Mouse (Mus musculus): ENCODE results near the gene Cd274.

The Cd274 gene

GRCm38 (mm10) chr19:29366969-29367622 is at the start of gene Cd274, which contains the start of gene Plgrkt:
Gene Cd274, plus strand, starts transcription at chr19:29367455.
Gene Plgrkt, minus strand, starts transcription at chr19:29367390.
- DNase-seq (ENCODE audit: low spot score): peak; percentile 75

GRCm38 (mm10) chr19:29323416-29324049 is 43.7 kb upstream of the Cd274 start:
- DNase-seq (ENCODE audit: low spot score): no peak

GRCm38 (mm10) chr19:29325053-29325851 is 42.0 kb upstream of the Cd274 start, which contains the start of gene Insl6:
Gene Insl6, minus strand, starts transcription at chr19:29325356.
- DNase-seq (ENCODE audit: low spot score): peak; percentile 76

- DNase-seq (ENCODE audit: low spot score): no peak
Observed at GRCm38 (mm10) chr19:29325852-29326180, 41.4 kb upstream of the Cd274 start.

GRCm38 (mm10) chr19:29326396-29326795 is 40.9 kb upstream of the Cd274 start:
- DNase-seq (ENCODE audit: low spot score): no peak

- DNase-seq (ENCODE audit: low spot score): no peak
Observed at GRCm38 (mm10) chr19:29326822-29327552, 40.3 kb upstream of the Cd274 start.

GRCm38 (mm10) chr19:29334068-29334745 is 33.0 kb upstream of the Cd274 start, which contains the start of gene Rln1:
Gene Rln1, minus strand, starts transcription at chr19:29334670.
- DNase-seq (ENCODE audit: low spot score): peak; percentile 59

- DNase-seq (ENCODE audit: low spot score): no peak
Observed at GRCm38 (mm10) chr19:29336624-29337023, 30.6 kb upstream of the Cd274 start.

GRCm38 (mm10) chr19:29341029-29341428 is 26.2 kb upstream of the Cd274 start:
- no peak for DNase-seq (ENCODE audit: low spot score)

GRCm38 (mm10) chr19:29342281-29342680 is 25.0 kb upstream of the Cd274 start:
- DNase-seq (ENCODE audit: low spot score): no peak

GRCm38 (mm10) chr19:29344868-29345267 is 22.4 kb upstream of the Cd274 start:
- no peak for DNase-seq (ENCODE audit: low spot score)

GRCm38 (mm10) chr19:29345636-29346035 is 21.6 kb upstream of the Cd274 start:
- DNase-seq (ENCODE audit: low spot score): no peak

GRCm38 (mm10) chr19:29350991-29351390 is 16.3 kb upstream of the Cd274 start:
- no peak for DNase-seq (ENCODE audit: low spot score)

- peak; percentile 93 for DNase-seq (ENCODE audit: low spot score)
Observed at GRCm38 (mm10) chr19:29354895-29355877, 12.1 kb upstream of the Cd274 start.

GRCm38 (mm10) chr19:29356281-29356680 is 11.0 kb upstream of the Cd274 start:
- DNase-seq (ENCODE audit: low spot score): no peak

- no peak for DNase-seq (ENCODE audit: low spot score)
Observed at GRCm38 (mm10) chr19:29360251-29360650, 7.0 kb upstream of the Cd274 start.

- DNase-seq (ENCODE audit: low spot score): peak; percentile 94
Observed at GRCm38 (mm10) chr19:29361468-29362130, 5.7 kb upstream of the Cd274 start.

GRCm38 (mm10) chr19:29362173-29362930 is 4.9 kb upstream of the Cd274 start:
- no peak for DNase-seq (ENCODE audit: low spot score)

GRCm38 (mm10) chr19:29363557-29363956 is 3.7 kb upstream of the Cd274 start:
- no peak for DNase-seq (ENCODE audit: low spot score)

Measured in embryo, embryonic 10 days (tissue).